Mouse (Mus musculus): ENCODE results near the gene Cntnap1. TPM values are rescaled to one million over a fixed set of nuclear protein-coding genes. Genes with fewer than 3 reads are reported as not detected.
A peak's percentile ranks its signal among the peaks of the same experiment; 100 is the strongest.
"Not testable (repeated sequence)": the region's sequence is repeated elsewhere in the genome, so short reads cannot be mapped to it uniquely, and the experiment has no call there.

Cntnap1 gene
- polyA plus RNA-seq, 1 experiment: 89.5 TPM

DNA sequence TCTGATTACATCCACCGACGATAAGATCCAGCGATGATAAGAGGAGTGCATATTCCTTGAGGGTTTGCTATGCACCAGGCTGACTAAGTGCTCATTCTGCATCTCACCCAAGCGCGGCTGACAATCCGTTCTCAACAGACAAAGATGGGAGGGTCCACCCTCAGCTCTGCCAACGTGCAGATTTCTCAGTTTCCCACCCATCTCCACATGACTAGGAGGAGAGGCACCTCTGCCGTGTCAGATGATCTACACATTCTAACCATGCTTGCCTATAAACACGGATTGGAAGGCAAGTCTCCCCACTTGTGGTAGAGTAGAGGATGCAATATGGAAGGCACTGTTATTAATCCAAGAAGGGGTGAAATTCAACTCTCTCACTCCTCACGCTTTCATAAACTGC, 21.6 kb upstream of the Cntnap1 start:
- H3K27ac ChIP-seq (ENCODE audit: insufficient read depth, low read length): 0 out of 2 replicates have a peak overlapping the region, but pooled peaks have one; percentile 43
- no peak overlapping the region for H3K4me3 ChIP-seq (ENCODE audit: insufficient read depth, low read length)
- no peaks in the 10 kb centered on the region for H3K4me1 ChIP-seq (ENCODE audit: control insufficient read depth, insufficient read depth, low read length)
- TF ChIP-seq POLR2A (IDR thresholded peaks at IDR 0.05; ENCODE audit: extremely low read depth, insufficient read depth, low read length): no peak
- no peak for TF ChIP-seq CTCF (IDR thresholded peaks at IDR 0.05; ENCODE audit: extremely low read depth, insufficient read depth, low read length)

DNA sequence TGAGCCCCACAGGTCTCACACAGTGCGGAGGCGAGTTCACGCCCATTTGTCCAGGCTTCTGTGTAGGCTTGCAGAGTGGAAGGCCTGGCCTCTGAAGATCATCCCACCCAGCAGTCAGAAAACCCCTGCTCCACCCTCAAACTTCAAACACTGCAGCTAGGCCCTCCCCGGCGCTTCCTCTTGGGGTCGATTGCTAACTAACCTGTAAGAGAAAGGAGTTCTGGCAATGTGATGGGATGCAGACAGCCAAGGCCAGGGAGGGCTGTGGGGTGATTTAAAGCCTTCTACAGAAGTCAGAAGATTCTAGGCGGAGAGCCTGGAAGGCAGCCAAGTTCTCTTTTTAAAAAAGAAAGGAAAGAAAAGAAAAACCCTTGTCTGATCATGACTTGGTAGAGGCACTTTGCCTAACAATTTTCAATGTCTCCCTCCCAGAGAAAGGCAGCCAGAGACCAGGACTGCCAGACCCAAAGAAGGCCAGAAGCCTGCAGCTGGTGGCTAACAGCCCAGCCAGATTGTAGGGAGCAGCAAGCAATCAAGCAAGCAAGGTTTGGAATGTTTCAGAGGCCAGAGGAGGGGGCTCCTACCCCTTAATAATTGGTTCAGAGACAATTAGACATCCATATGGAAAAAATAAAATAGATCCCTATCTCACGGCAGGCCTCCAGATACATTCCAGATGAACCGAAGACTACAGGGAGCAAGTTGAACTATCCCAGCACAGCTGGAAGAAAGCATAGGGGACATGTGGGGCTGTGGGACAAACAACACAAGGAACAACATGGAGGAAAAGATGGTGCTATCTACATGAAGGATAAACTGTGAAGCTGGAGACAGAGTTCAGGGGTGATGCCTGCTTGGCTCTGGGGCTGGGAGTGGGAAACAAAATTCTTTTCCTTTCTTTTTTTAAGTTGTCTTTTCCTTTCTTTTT, 20.9 kb upstream of the Cntnap1 start:
- Histone ChIP-seq H3K4me1 (ENCODE audit: control insufficient read depth, insufficient read depth, low read length) (no peaks in the 10 kb centered on the region), H3K27ac (ENCODE audit: insufficient read depth, low read length) (0 out of 2 replicates have a peak overlapping the region, but pooled peaks have one; percentile 43), H3K4me3 (ENCODE audit: insufficient read depth, low read length) (no peak overlapping the region)
- TF ChIP-seq CTCF (IDR thresholded peaks at IDR 0.05; ENCODE audit: extremely low read depth, insufficient read depth, low read length) (no peak), POLR2A (IDR thresholded peaks at IDR 0.05; ENCODE audit: extremely low read depth, insufficient read depth, low read length) (no peak)

DNA sequence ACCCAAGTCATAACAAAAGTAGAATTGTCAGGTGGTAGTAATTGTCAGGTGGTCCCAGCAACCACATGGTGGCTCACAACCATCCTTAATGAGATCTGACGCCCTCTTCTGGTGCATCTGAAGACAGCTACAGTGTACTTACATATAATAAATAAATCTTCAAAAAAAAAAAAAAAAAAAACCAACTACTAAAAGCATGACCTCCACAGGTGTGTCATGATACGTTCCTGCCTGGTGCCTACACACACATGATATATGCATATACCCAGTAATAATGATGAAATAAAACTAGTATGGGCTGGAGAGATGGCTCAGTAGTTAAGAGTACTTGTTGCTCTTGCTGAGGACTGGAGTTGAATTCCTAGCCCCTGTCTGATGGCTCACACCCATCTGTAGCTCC, 19.3 kb upstream of the Cntnap1 start:
- H3K4me3 ChIP-seq (ENCODE audit: insufficient read depth, low read length): no peak overlapping the region
- no peak overlapping the region for H3K27ac ChIP-seq (ENCODE audit: insufficient read depth, low read length)
- TF ChIP-seq POLR2A (IDR thresholded peaks at IDR 0.05; ENCODE audit: extremely low read depth, insufficient read depth, low read length) (no peak), CTCF (IDR thresholded peaks at IDR 0.05; ENCODE audit: extremely low read depth, insufficient read depth, low read length) (no peak)
- no peaks in the 10 kb centered on the region for H3K4me1 ChIP-seq (ENCODE audit: control insufficient read depth, insufficient read depth, low read length)

DNA sequence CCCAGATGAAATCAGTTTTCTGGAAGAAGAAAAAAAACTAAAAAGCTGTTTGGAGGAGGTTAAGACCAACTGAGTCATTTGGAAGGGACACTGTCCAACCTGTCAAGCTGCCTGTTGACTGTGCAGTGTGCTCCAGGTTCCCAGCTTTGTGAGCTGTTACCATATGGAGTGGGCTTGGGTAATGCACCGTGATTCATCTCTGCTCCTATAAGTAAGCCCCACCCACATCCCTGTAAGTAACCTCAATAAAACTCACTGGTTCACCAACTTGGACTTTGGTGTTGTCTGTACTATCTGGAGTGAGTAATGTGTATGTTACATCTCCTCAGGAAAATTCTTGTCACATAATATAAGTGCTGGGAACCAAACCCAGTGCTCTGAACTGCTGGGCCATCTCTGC, 17.5 kb upstream of the Cntnap1 start:
- Histone ChIP-seq H3K4me3 (ENCODE audit: insufficient read depth, low read length) (no peak overlapping the region), H3K4me1 (ENCODE audit: control insufficient read depth, insufficient read depth, low read length) (no peaks in the 10 kb centered on the region), H3K27ac (ENCODE audit: insufficient read depth, low read length) (no peak overlapping the region)
- no peak for TF ChIP-seq POLR2A (IDR thresholded peaks at IDR 0.05; ENCODE audit: extremely low read depth, insufficient read depth, low read length)
- TF ChIP-seq CTCF (IDR thresholded peaks at IDR 0.05; ENCODE audit: extremely low read depth, insufficient read depth, low read length): no peak

DNA sequence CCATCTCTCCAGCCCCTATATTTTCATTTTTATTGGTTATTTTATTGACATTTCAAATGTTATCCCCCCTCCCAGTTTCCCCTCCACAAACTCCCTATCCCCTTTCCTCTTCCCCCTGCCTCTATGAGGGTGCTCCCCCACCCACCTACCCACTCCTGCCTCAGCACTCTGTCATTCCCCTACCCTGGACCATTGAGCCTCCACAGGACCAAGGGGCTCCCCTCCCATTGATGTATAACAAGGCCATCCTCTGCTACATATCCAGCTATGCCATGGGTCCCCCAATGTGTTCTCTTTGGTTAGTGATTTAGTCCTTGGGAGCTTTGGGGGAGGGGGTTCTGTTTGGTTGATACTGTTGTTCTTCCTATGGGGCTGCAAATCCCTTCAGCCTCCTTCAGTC, 15.7 kb upstream of the Cntnap1 start:
- no peak for TF ChIP-seq CTCF (IDR thresholded peaks at IDR 0.05; ENCODE audit: extremely low read depth, insufficient read depth, low read length)
- no peak for TF ChIP-seq POLR2A (IDR thresholded peaks at IDR 0.05; ENCODE audit: extremely low read depth, insufficient read depth, low read length)
- no peak overlapping the region for H3K27ac ChIP-seq (ENCODE audit: insufficient read depth, low read length)
- no peaks in the 10 kb centered on the region for H3K4me1 ChIP-seq (ENCODE audit: control insufficient read depth, insufficient read depth, low read length)
- H3K4me3 ChIP-seq (ENCODE audit: insufficient read depth, low read length): no peak overlapping the region

DNA sequence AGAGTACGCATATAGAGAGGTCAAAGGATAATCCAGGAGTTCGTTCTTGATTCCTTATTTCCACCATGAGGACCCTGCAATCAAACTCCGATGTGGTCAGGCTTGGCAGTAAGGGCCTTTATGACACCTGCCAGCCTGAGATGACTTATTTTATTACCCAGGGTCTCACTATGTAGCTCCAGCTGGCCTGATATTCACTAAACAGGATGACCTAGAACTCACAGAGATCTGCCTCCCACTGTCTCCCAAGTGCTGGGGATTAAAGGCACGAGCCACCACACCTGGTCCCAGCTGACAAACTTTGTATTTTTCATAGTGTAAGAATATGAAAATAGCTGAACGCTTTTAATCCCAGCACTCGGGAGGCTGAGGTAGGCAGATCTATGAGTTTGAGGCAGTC, 15.2 kb upstream of the Cntnap1 start:
- Histone ChIP-seq H3K4me1 (ENCODE audit: control insufficient read depth, insufficient read depth, low read length) (no peaks in the 10 kb centered on the region), H3K4me3 (ENCODE audit: insufficient read depth, low read length) (peak overlapping the region; percentile 53; the same call in 1 of the 2 replicates), H3K27ac (ENCODE audit: insufficient read depth, low read length) (no peak overlapping the region)
- TF ChIP-seq POLR2A (IDR thresholded peaks at IDR 0.05; ENCODE audit: extremely low read depth, insufficient read depth, low read length): no peak
- no peak for TF ChIP-seq CTCF (IDR thresholded peaks at IDR 0.05; ENCODE audit: extremely low read depth, insufficient read depth, low read length)

DNA sequence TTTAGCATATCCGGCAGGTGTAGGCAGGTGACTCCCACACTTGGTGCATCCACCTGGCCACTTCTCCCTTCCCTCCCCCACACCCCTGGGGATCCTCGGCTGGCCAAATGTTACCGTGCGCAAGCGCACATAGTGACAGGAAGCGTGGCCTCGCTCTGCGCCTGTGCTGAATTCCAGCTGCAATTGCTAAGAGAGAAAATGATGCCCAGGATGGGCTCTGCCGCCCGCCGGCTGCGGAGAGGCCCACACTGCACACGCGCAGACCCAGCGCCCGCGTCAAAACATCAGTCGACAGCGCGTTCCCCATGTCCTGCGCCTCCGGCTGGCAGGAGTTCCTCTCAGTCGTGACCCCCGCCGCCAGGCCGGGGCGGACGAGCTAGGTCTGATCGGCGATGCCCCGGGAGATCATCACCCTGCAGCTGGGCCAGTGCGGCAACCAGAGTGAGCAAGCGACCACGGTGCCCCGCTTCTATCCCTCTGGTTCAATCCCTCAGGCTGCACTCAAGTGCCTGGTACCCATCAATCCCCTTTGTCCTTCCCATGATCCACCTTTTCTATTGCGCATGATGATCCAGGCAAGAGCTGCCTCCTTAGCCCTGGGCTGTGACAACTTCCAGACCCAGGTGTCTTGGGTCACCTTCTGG, 14.5 kb upstream of the Cntnap1 start, which contains the start of gene Tubg2:
TSS of gene Tubg2 (plus strand) at position 180 of the 644 bp plus-strand sequence.
- H3K27ac ChIP-seq (ENCODE audit: insufficient read depth, low read length): peak within 1 kb of the TSS; percentile 49; the same call in 1 of the 2 replicates
- no peaks in the 10 kb centered on the region for H3K4me1 ChIP-seq (ENCODE audit: control insufficient read depth, insufficient read depth, low read length)
- H3K4me3 ChIP-seq (ENCODE audit: insufficient read depth, low read length): peak within 1 kb of the TSS; percentile 53
- TF ChIP-seq POLR2A (IDR thresholded peaks at IDR 0.05; ENCODE audit: extremely low read depth, insufficient read depth, low read length) (peak; percentile 69), CTCF (IDR thresholded peaks at IDR 0.05; ENCODE audit: extremely low read depth, insufficient read depth, low read length) (no peak)

DNA sequence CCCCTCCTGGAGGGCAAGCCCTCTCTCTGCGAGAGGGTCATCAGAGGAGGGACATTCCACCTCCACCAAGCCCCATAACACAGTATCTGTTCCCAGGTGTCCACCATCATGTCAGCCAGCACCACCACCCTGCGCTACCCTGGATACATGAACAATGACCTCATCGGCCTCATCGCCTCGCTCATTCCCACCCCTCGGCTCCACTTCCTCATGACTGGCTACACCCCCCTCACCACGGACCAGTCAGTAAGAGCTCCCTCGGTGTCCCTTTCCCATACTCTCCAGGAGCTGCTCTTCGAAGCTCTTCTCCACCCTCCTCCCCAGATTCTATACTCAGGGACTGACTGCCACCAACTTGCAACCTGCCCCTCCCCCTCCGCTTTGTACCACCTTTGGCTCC, 10.2 kb upstream of the Cntnap1 start:
- not testable (repeated sequence) for H3K4me1 ChIP-seq (ENCODE audit: control insufficient read depth, insufficient read depth, low read length); H3K4me3 ChIP-seq (ENCODE audit: insufficient read depth, low read length); H3K27ac ChIP-seq (ENCODE audit: insufficient read depth, low read length)

DNA sequence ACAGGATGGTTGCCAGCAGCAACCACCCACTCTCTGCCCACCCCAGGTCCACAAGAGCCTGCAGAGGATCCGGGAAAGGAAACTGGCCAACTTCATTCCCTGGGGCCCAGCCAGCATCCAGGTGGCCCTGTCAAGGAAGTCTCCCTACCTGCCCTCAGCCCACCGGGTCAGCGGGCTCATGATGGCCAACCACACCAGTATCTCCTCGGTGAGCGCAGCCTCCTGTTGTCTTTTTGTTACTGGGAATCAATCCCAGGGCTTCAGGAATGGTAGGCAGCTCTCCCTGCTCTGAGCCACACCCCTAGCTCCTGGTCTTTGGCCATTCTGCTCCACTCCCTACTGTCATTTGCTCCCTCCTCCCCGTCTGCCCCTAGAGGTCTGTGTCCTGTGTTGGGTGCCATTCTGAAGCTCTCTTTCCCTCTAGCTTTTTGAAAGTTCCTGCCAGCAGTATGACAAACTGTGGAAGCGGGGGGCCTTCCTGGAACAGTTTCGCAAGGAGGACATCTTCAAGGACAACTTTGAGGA, 9.3 kb upstream of the Cntnap1 start:
- H3K4me3 ChIP-seq (ENCODE audit: insufficient read depth, low read length); H3K27ac ChIP-seq (ENCODE audit: insufficient read depth, low read length); H3K4me1 ChIP-seq (ENCODE audit: control insufficient read depth, insufficient read depth, low read length): not testable (repeated sequence)

DNA sequence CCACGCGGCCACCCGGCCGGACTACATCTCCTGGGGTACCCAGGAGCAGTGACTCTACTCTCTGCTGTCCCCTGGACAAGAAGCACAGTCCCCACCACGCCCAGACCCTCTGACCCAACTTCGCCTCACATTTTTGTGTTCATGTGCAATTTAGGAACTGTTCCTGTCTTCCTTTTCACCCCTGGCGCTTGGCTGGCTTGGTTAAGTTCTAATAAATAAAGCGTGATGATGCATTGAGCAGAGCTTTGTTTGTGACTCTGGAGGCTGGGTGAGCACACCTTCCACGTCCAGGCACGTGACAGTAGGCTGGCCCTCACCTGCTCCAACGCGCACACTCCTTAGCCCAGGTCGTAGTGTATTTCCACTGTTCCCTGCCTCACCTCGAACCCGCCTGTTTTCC, 8.8 kb upstream of the Cntnap1 start:
- no peak overlapping the region for H3K27ac ChIP-seq (ENCODE audit: insufficient read depth, low read length)
- H3K4me1 ChIP-seq (ENCODE audit: control insufficient read depth, insufficient read depth, low read length): no peaks in the 10 kb centered on the region
- TF ChIP-seq CTCF (IDR thresholded peaks at IDR 0.05; ENCODE audit: extremely low read depth, insufficient read depth, low read length) (no peak), POLR2A (IDR thresholded peaks at IDR 0.05; ENCODE audit: extremely low read depth, insufficient read depth, low read length) (no peak)
- no peak overlapping the region for H3K4me3 ChIP-seq (ENCODE audit: insufficient read depth, low read length)
